In genomic region chr10:59831950-59832349, GRCm38 (mm10) we compare ENCODE assay signal across 21 mouse cellular contexts. TPM values are rescaled to one million over a fixed set of nuclear protein-coding genes. Genes with fewer than 3 reads are reported as not detected.
DNase-seq lines count a peak whose midpoint lies in the region; ATAC-seq and TF ChIP-seq lines count a peak whose summit lies in the region.
"Had no signal": no experiment of that assay in that cellular context is flagged by ENCODE, and none has a peak within 500 bp of the region (broad histone marks: within the 10 kb centered on the region; RNA-seq: fewer than 3 reads in every experiment).

No protein-coding gene starts in this region.

- 0 out of 2 replicates have a peak overlapping the region, but pooled peaks have one; percentile 3 for H3K27ac ChIP-seq in kidney, embryonic 16.5 days (ENCODE audit: low read length)
- no peak overlapping the region for H3K27ac ChIP-seq in MEL (ENCODE audit: control insufficient read depth, low read depth, low read length)
- peak overlapping the region; percentile 67; the same call in 1 of the 2 replicates for H3K27ac ChIP-seq in liver, embryonic 12.5 days
- H3K27ac ChIP-seq in liver, embryonic 16.5 days (ENCODE audit: low read length): no peak overlapping the region
- H3K27ac ChIP-seq: embryonic facial prominence, embryonic 12.5 days; forebrain, embryonic 12.5 days; hindbrain, embryonic 12.5 days had no signal

- no peak overlapping the region for H3K9ac ChIP-seq in kidney, embryonic 16.5 days (replicated peaks; ENCODE audit: low read length)
- H3K9ac ChIP-seq in MEL (ENCODE audit: control insufficient read depth, low read depth, low read length, poor library complexity, severe bottlenecking): no peak overlapping the region
- H3K9ac ChIP-seq in liver, embryonic 12.5 days: no peak overlapping the region
- no peak overlapping the region for H3K9ac ChIP-seq in liver, embryonic 16.5 days (ENCODE audit: low read depth, low read length)
- H3K9ac ChIP-seq: embryonic facial prominence, embryonic 12.5 days; forebrain, embryonic 12.5 days; hindbrain, embryonic 12.5 days had no signal

- TF ChIP-seq CTCF in MEL (IDR thresholded peaks at IDR 0.05 in 2 of 3, conservative IDR thresholded peaks at IDR 0.05 in 1 of 3; ENCODE audit: control insufficient read depth in 1 of 3, insufficient read depth in 1 of 3, low read depth in 2 of 3, low read length in 3 of 3, poor library complexity in 1 of 3, severe bottlenecking in 1 of 3): no peak

- WGBS in kidney, embryonic 16.5 days: 75% methylated on average over 7 of the region's 7 CpGs
- WGBS in liver, embryonic 12.5 days (ENCODE audit: insufficient replicate concordance): 16% methylated on average over 7 of the region's 7 CpGs
- WGBS in liver, embryonic 16.5 days (ENCODE audit: insufficient replicate concordance): 11% methylated on average over 7 of the region's 7 CpGs

- no peak for ATAC-seq in kidney, embryonic 16.5 days (ENCODE audit: low FRiP score, low TSS enrichment)
- no peak; the same call in 1 of the 2 replicates for ATAC-seq in liver, embryonic 12.5 days
- peak; percentile 30; the same call in 1 of the 2 replicates for ATAC-seq in liver, embryonic 16.5 days (ENCODE audit: low read depth)
- ATAC-seq: forebrain, embryonic 16.5 days; hindbrain, embryonic 16.5 days had no signal

- no peak overlapping the region for H3K4me2 ChIP-seq in kidney, embryonic 16.5 days (replicated peaks; ENCODE audit: low read depth, low read length)
- H3K4me2 ChIP-seq in liver, embryonic 12.5 days: no peak overlapping the region
- H3K4me2 ChIP-seq in liver, embryonic 16.5 days (ENCODE audit: low read depth, low read length): no peak overlapping the region
- H3K4me2 ChIP-seq: embryonic facial prominence, embryonic 12.5 days; forebrain, embryonic 12.5 days; hindbrain, embryonic 12.5 days had no signal

- H3K4me1 ChIP-seq in kidney, embryonic 16.5 days (ENCODE audit: insufficient read depth, low read length): 0 out of 2 replicates have a peak, but pooled peaks cover 6% of the 10 kb centered on the region
- H3K4me1 ChIP-seq in MEL (ENCODE audit: control insufficient read depth in 1 of 2, insufficient read depth in 2 of 2, low read length in 2 of 2): no peaks in the 10 kb centered on the region
- no peaks in the 10 kb centered on the region for H3K4me1 ChIP-seq in liver, embryonic 12.5 days
- no peaks in the 10 kb centered on the region for H3K4me1 ChIP-seq in liver, embryonic 16.5 days (ENCODE audit: control insufficient read depth, low read depth, low read length)
- H3K4me1 ChIP-seq: embryonic facial prominence, embryonic 12.5 days; forebrain, embryonic 12.5 days; hindbrain, embryonic 12.5 days had no signal

- no peak for TF ChIP-seq POLR2A in MEL (IDR thresholded peaks at IDR 0.05; ENCODE audit: control insufficient read depth in 1 of 2, insufficient read depth in 1 of 2, low read depth in 1 of 2, low read length in 2 of 2, poor library complexity in 1 of 2)

- H3K27me3 ChIP-seq in kidney, embryonic 16.5 days (ENCODE audit: insufficient read depth, low read length): no peaks in the 10 kb centered on the region
- no peaks in the 10 kb centered on the region for H3K27me3 ChIP-seq in MEL (ENCODE audit: control insufficient read depth in 1 of 2, insufficient read depth in 2 of 2, low read length in 2 of 2)
- no peaks in the 10 kb centered on the region for H3K27me3 ChIP-seq in liver, embryonic 12.5 days (replicated peaks)
- H3K27me3 ChIP-seq in liver, embryonic 16.5 days (ENCODE audit: control insufficient read depth, insufficient read depth, low read depth, low read length): no peaks in the 10 kb centered on the region
- H3K27me3 ChIP-seq: CH12.LX; embryonic facial prominence, embryonic 12.5 days; forebrain, embryonic 12.5 days; hindbrain, embryonic 12.5 days had no signal

- H3K36me3 ChIP-seq in kidney, embryonic 16.5 days (ENCODE audit: insufficient read depth, low read length): peaks cover 42% of the 10 kb centered on the region
- no peaks in the 10 kb centered on the region for H3K36me3 ChIP-seq in MEL (ENCODE audit: control insufficient read depth in 1 of 2, insufficient read depth in 2 of 2, low read length in 2 of 2)
- H3K36me3 ChIP-seq in liver, embryonic 12.5 days: peaks cover 44% of the 10 kb centered on the region
- H3K36me3 ChIP-seq in liver, embryonic 16.5 days (ENCODE audit: control insufficient read depth, insufficient read depth): peaks cover 7% of the 10 kb centered on the region; the same call in 1 of the 2 replicates

- TF ChIP-seq RAD21 in MEL (IDR thresholded peaks at IDR 0.05; ENCODE audit: low read depth, low read length): no peak

- DNase-seq in kidney, postnatal 25 days: no peak
- DNase-seq in MEL (ENCODE audit: low read depth, low spot score): peak; percentile 17
- DNase-seq in spleen, postnatal 4 days (ENCODE audit: low spot score in 2 of 2): no peak
- DNase-seq in gastrocnemius, postnatal 25 days: no peak
- no peak for DNase-seq in ovary, adult 18-20 months (ENCODE audit: low spot score)
- DNase-seq: adrenal gland, adult 8-10 months; adrenal gland, postnatal 36 days; cerebellum, adult 2 months; cerebellum, postnatal 14 days; gastrocnemius, postnatal 10 days; heart, postnatal 10 days; heart, postnatal 4 days had no signal

- H3K4me3 ChIP-seq in kidney, embryonic 16.5 days (ENCODE audit: low read length): no peak overlapping the region
- no peak overlapping the region for H3K4me3 ChIP-seq in MEL (ENCODE audit: control insufficient read depth in 1 of 2, insufficient read depth in 1 of 2, low read depth in 2 of 2, low read length in 2 of 2)
- no peak overlapping the region for H3K4me3 ChIP-seq in liver, embryonic 12.5 days
- H3K4me3 ChIP-seq in liver, embryonic 16.5 days (ENCODE audit: low read depth, low read length): no peak overlapping the region
- H3K4me3 ChIP-seq: embryonic facial prominence, embryonic 12.5 days; forebrain, embryonic 12.5 days; hindbrain, embryonic 12.5 days had no signal

- H3K79me2 ChIP-seq in MEL (ENCODE audit: control insufficient read depth, insufficient read depth, low read length, poor library complexity): no peaks in the 10 kb centered on the region

- no peaks in the 10 kb centered on the region for H3K9me3 ChIP-seq in kidney, embryonic 16.5 days (ENCODE audit: low read length)
- no peaks in the 10 kb centered on the region for H3K9me3 ChIP-seq in MEL (replicated peaks; ENCODE audit: insufficient read depth, low read length)
- H3K9me3 ChIP-seq in liver, embryonic 12.5 days (replicated peaks): 0 out of 2 replicates have a peak, but pooled peaks cover 4% of the 10 kb centered on the region
- no peaks in the 10 kb centered on the region for H3K9me3 ChIP-seq in liver, embryonic 16.5 days (replicated peaks; ENCODE audit: control insufficient read depth, low read length)
- H3K9me3 ChIP-seq: embryonic facial prominence, embryonic 12.5 days; forebrain, embryonic 12.5 days; hindbrain, embryonic 12.5 days had no signal

- TF ChIP-seq EP300 in MEL (IDR thresholded peaks at IDR 0.05; ENCODE audit: low read depth in 1 of 2, low read length in 2 of 2): no peak

TF ChIP-seq in MEL, 35 proteins besides CTCF, POLR2A, EP300 and RAD21:
- TF ChIP-seq MXI1 (IDR thresholded peaks at IDR 0.05; ENCODE audit: low read depth, low read length) (0 out of 2 replicates have a peak, but pooled peaks have one; percentile 16), CHD1 (IDR thresholded peaks at IDR 0.05; ENCODE audit: low read depth, low read length) (no peak)
TF ChIP-seq in MEL: peak in this region for 1.

RNA-seq across cellular contexts. Expression of gene Dnajb12, which starts 47.4 kb away (rescaled TPM):
- polyA plus RNA-seq in kidney, embryonic 16.5 days (2015; fragmentation: Nextera tagmentation; extraction: Ambion mirVana): 30.1 and 32.9 TPM in 2 replicates
- total RNA-seq in MEL (2012; rRNA removed): 13.3 and 17.2 TPM in 2 replicates
- 100 to 1,000 TPM in 1 of 2 experiments, 10 to 100 TPM in 1; 41.7 to 217 TPM for polyA plus RNA-seq in MEL (2012; ENCODE audit: insufficient read depth in 1 of 2, insufficient read length in 2 of 2, low read depth in 1 of 2, low replicate concordance in 2 of 2, missing spikeins in 1 of 2)
- 18.0 and 18.7 TPM in 2 replicates for polyA plus RNA-seq in liver, embryonic 12.5 days (2016; fragmentation: Nextera tagmentation; extraction: Ambion mirVana)
- 14.8 and 15.5 TPM in 2 replicates for polyA plus RNA-seq in liver, embryonic 16.5 days (2015; fragmentation: Nextera tagmentation; extraction: Ambion mirVana)
- 10 to 100 TPM; 49.4 to 49.8 TPM for total RNA-seq in gastrocnemius, postnatal 25 days (2021)

Comparison
In these comparisons a context has a peak if more than half of its experiments do, and no peak if none do; other contexts are left out.
1. H3K27ac ChIP-seq: peak in kidney, embryonic 16.5 days (single experiment) and liver, embryonic 12.5 days (single experiment); none in MEL (single experiment) and liver, embryonic 16.5 days (single experiment).